Mouse (Mus musculus) MEL (cell line): ENCODE results near the gene Epb41l2. TPM values are rescaled to one million over a fixed set of nuclear protein-coding genes. Genes with fewer than 3 reads are reported as not detected.

Experiments
- DNase-seq: peaks from one replicate; pipeline ENCODE4 v3.0.0; 2011; ENCODE audit warnings: low read depth, low spot score
- H3K27ac ChIP-seq: 2 replicates; pipeline ENCODE4 v1.5.1; 2012; ENCODE audit warnings: low read depth, mild to moderate bottlenecking, control low read depth, low read length, moderate library complexity; ENCODE audit not compliant: control insufficient read depth
- H3K27me3 ChIP-seq, 2 experiments: fragments of 150-350 bp in 1 of 2; sonication (generic) in 1 of 2; 2 replicates each; pipeline ENCODE4 v1.6.1; 2012; ENCODE audit warnings: low read length in 2 of 2, mild to moderate bottlenecking in 2 of 2, improper control_type of control experiment in 1 of 2, moderate library complexity in 1 of 2; ENCODE audit not compliant: insufficient read depth in 2 of 2, control insufficient read depth in 1 of 2
- H3K36me3 ChIP-seq, 2 experiments: 2 replicates each; pipeline ENCODE4 v1.6.1; 2012 to 2014; ENCODE audit warnings: low read length in 2 of 2, improper control_type of control experiment in 1 of 2, inconsistent platforms in 1 of 2, mild to moderate bottlenecking in 1 of 2; ENCODE audit not compliant: insufficient read depth in 2 of 2, control insufficient read depth in 1 of 2
- H3K4me1 ChIP-seq, 2 experiments: fragments of 150-350 bp in 1 of 2; sonication (generic) in 1 of 2; 2 replicates each; pipeline ENCODE4 v1.6.1; 2012; ENCODE audit warnings: low read length in 2 of 2, improper control_type of control experiment in 1 of 2, mild to moderate bottlenecking in 1 of 2; ENCODE audit not compliant: insufficient read depth in 2 of 2, control insufficient read depth in 1 of 2
- H3K4me3 ChIP-seq, 2 experiments: fragments of 150-350 bp in 1 of 2; sonication (generic) in 1 of 2; 2 replicates each; pipeline ENCODE4 v1.5.1; 2012; ENCODE audit warnings: low read depth in 2 of 2, low read length in 2 of 2, mild to moderate bottlenecking in 2 of 2, moderate library complexity in 2 of 2, control low read depth in 1 of 2, improper control_type of control experiment in 1 of 2; ENCODE audit not compliant: control insufficient read depth in 1 of 2, insufficient read depth in 1 of 2
- H3K79me2 ChIP-seq: 2 replicates; pipeline ENCODE4 v1.6.1; 2012; ENCODE audit warnings: mild to moderate bottlenecking, low read length, moderate library complexity; ENCODE audit not compliant: control insufficient read depth, poor library complexity, insufficient read depth
- H3K9ac ChIP-seq: 2 replicates; pipeline ENCODE4 v1.6.1; 2012; ENCODE audit warnings: low read depth, mild to moderate bottlenecking, control low read depth, low read length, moderate library complexity; ENCODE audit not compliant: control insufficient read depth, poor library complexity, severe bottlenecking
- H3K9me3 ChIP-seq: fragments of 150-350 bp; sonication (generic); replicated peaks from 2 replicates; pipeline ENCODE4 v1.6.1; 2012; ENCODE audit warnings: mild to moderate bottlenecking, low read length, improper control_type of control experiment, moderate library complexity; ENCODE audit not compliant: insufficient read depth
- CTCF ChIP-seq, 3 experiments: IDR thresholded peaks in 2 of 3; conservative IDR thresholded peaks in 1 of 3; 2 replicates each; pipeline ENCODE4 v1.5.1; 2011 to 2012; ENCODE audit warnings: low read length in 3 of 3, low read depth in 2 of 3, mild to moderate bottlenecking in 2 of 3, improper control_type of control experiment in 1 of 3, inconsistent platforms in 1 of 3, mixed read lengths in 1 of 3, moderate library complexity in 1 of 3; ENCODE audit not compliant: control insufficient read depth in 1 of 3, insufficient read depth in 1 of 3, poor library complexity in 1 of 3, severe bottlenecking in 1 of 3
- ELF1 ChIP-seq: IDR thresholded peaks from 2 replicates; pipeline ENCODE4 v1.6.1; 2014; ENCODE audit warnings: low read depth, mild to moderate bottlenecking, inconsistent platforms, low read length, improper control_type of control experiment, moderate library complexity
- ETS1 ChIP-seq: IDR thresholded peaks from 2 replicates; pipeline ENCODE4 v1.6.1; 2012; ENCODE audit warnings: low read depth, mild to moderate bottlenecking, inconsistent platforms, low read length, improper control_type of control experiment, moderate library complexity
- GABPA ChIP-seq: IDR thresholded peaks from 2 replicates; pipeline ENCODE4 v1.6.1; 2012; ENCODE audit warnings: low read depth, mild to moderate bottlenecking, inconsistent platforms, low read length, improper control_type of control experiment, moderate library complexity
- GATA1 ChIP-seq: IDR thresholded peaks from 2 replicates; pipeline ENCODE4 v1.6.1; 2011; ENCODE audit warnings: low read depth, low read length, improper control_type of control experiment
- KAT2A ChIP-seq: conservative IDR thresholded peaks from 2 replicates; pipeline ENCODE4 v1.6.1; 2012; ENCODE audit warnings: low read depth, low read length, improper control_type of control experiment, inconsistent platforms
- MAFK ChIP-seq: IDR thresholded peaks from 2 replicates; pipeline ENCODE4 v1.6.1; 2011; ENCODE audit warnings: low read depth, mild to moderate bottlenecking, low read length, improper control_type of control experiment, borderline replicate concordance
- MAZ ChIP-seq: IDR thresholded peaks from 2 replicates; pipeline ENCODE4 v1.6.1; 2012; ENCODE audit warnings: low read depth, mild to moderate bottlenecking, inconsistent platforms, low read length, improper control_type of control experiment
- MEF2A ChIP-seq: IDR thresholded peaks from 2 replicates; pipeline ENCODE4 v1.6.1; 2014; ENCODE audit warnings: low read depth, mild to moderate bottlenecking, inconsistent platforms, low read length, improper control_type of control experiment; ENCODE audit not compliant: poor library complexity, insufficient replicate concordance, severe bottlenecking; ENCODE audit errors: extremely low read depth
- MXI1 ChIP-seq: IDR thresholded peaks from 2 replicates; pipeline ENCODE4 v1.6.1; 2011; ENCODE audit warnings: mild to moderate bottlenecking, low read depth, low read length, improper control_type of control experiment
- NELFE ChIP-seq: IDR thresholded peaks from 2 replicates; pipeline ENCODE4 v1.6.1; 2011; ENCODE audit warnings: low read depth, low read length, improper control_type of control experiment
- NRF1 ChIP-seq: IDR thresholded peaks from 2 replicates; pipeline ENCODE4 v1.6.1; 2014; ENCODE audit warnings: low read depth, mild to moderate bottlenecking, inconsistent platforms, low read length, improper control_type of control experiment, moderate library complexity; ENCODE audit not compliant: poor library complexity, insufficient read depth, severe bottlenecking
- POLR2A ChIP-seq, 2 experiments: IDR thresholded peaks; 2 replicates each; pipeline ENCODE4 v1.6.1; 2011 to 2012; ENCODE audit warnings: low read length in 2 of 2, mild to moderate bottlenecking in 2 of 2, control low read depth in 1 of 2, improper control_type of control experiment in 1 of 2, low read depth in 1 of 2, moderate library complexity in 1 of 2; ENCODE audit not compliant: control insufficient read depth in 1 of 2, insufficient read depth in 1 of 2, poor library complexity in 1 of 2
- POLR2AphosphoS2 ChIP-seq: IDR thresholded peaks from 2 replicates; pipeline ENCODE4 v1.6.1; 2011; ENCODE audit warnings: low read length, improper control_type of control experiment
- RAD21 ChIP-seq: IDR thresholded peaks from 2 replicates; pipeline ENCODE4 v1.6.1; 2011; ENCODE audit warnings: mild to moderate bottlenecking, low read depth, low read length, improper control_type of control experiment
- TAL1 ChIP-seq: IDR thresholded peaks from 2 replicates; pipeline ENCODE4 v1.6.1; 2012; ENCODE audit warnings: mild to moderate bottlenecking, inconsistent platforms, low read length, moderate library complexity, mixed read lengths
- UBTF ChIP-seq: IDR thresholded peaks from 2 replicates; pipeline ENCODE4 v1.6.1; 2012; ENCODE audit warnings: low read depth, mild to moderate bottlenecking, inconsistent platforms, low read length, improper control_type of control experiment, moderate library complexity, borderline replicate concordance; ENCODE audit not compliant: insufficient read depth
- USF1 ChIP-seq: IDR thresholded peaks from 2 replicates; pipeline ENCODE4 v1.6.1; 2014; ENCODE audit warnings: low read depth, mild to moderate bottlenecking, inconsistent platforms, low read length, improper control_type of control experiment, moderate library complexity
- ZKSCAN1 ChIP-seq: IDR thresholded peaks from 2 replicates; pipeline ENCODE4 v1.6.1; 2012; ENCODE audit warnings: low read depth, mild to moderate bottlenecking, inconsistent platforms, low read length, improper control_type of control experiment, moderate library complexity
- ZMIZ1 ChIP-seq: IDR thresholded peaks from 2 replicates; pipeline ENCODE4 v1.6.1; 2012; ENCODE audit warnings: low read depth, mild to moderate bottlenecking, inconsistent platforms, low read length, improper control_type of control experiment, moderate library complexity
- ZNF384 ChIP-seq: IDR thresholded peaks from 2 replicates; pipeline ENCODE4 v1.6.1; 2012; ENCODE audit warnings: low read depth, mild to moderate bottlenecking, inconsistent platforms, low read length, improper control_type of control experiment
- polyA plus RNA-seq, 2 experiments: library from polyadenylated mRNA; stranded (reverse) in 1 of 2; unstranded in 1 of 2; fragments of >175 nt in 1 of 2; fragments of >200 nt in 1 of 2; gene quantifications; 2 replicates each; pipeline versions ENCODE4 v1.2.1 to v1.2.4; 2012; ENCODE audit warnings: low replicate concordance in 2 of 2, low read depth in 1 of 2; ENCODE audit not compliant: insufficient read length in 2 of 2, insufficient read depth in 1 of 2, missing spikeins in 1 of 2
- total RNA-seq: library from RNA; depleted of rRNA; stranded (reverse); fragments of 300-350 nt; gene quantifications from 2 replicates; pipeline ENCODE4 v1.2.3, GENCODE M21; 2012

The Epb41l2 gene
- total and polyA plus RNA-seq, 3 experiments, result 4.7 to 23.7 TPM; not detected in 1

- Histone ChIP-seq H3K27me3 (no peaks in the 10 kb centered on the region), H3K9ac (no peak overlapping the region), H3K4me3 (no peak overlapping the region), H3K27ac (no peak overlapping the region), H3K9me3 (no peaks in the 10 kb centered on the region), H3K36me3 (no peaks in the 10 kb centered on the region; a peak in 1 of 4 replicates), H3K79me2 (no peaks in the 10 kb centered on the region), H3K4me1 (no peaks in the 10 kb centered on the region; a peak in 1 of 4 replicates)
- no peak for DNase-seq
- TF ChIP-seq ZNF384 (no peak), KAT2A (no peak), POLR2A (IDR thresholded peaks at IDR 0.05; ENCODE audit: control insufficient read depth in 1 of 2, insufficient read depth in 1 of 2, low read depth in 1 of 2, low read length in 2 of 2, poor library complexity in 1 of 2) (no peak), NELFE (no peak), ZKSCAN1 (no peak), CTCF (IDR thresholded peaks at IDR 0.05 in 2 of 3, conservative IDR thresholded peaks at IDR 0.05 in 1 of 3; ENCODE audit: control insufficient read depth in 1 of 3, insufficient read depth in 1 of 3, low read depth in 2 of 3, low read length in 3 of 3, poor library complexity in 1 of 3, severe bottlenecking in 1 of 3) (no peak), ZMIZ1 (no peak), MAZ (no peak), GATA1 (no peak), MAFK (no peak), UBTF (no peak), MEF2A (no peak)
Observed at GRCm38 (mm10) chr10:25408136-25408650, 48.6 kb downstream of the Epb41l2 start.

GRCm38 (mm10) chr10:25411836-25412373 lies 52.3 kb downstream of the Epb41l2 start:
- no peak overlapping the region for H3K9ac ChIP-seq
- no peak for DNase-seq

More at GRCm38 (mm10) chr10:25411836-25412373, 52.3 kb downstream of the Epb41l2 start:
- Histone ChIP-seq H3K79me2 (no peaks in the 10 kb centered on the region), H3K4me1 (peaks cover 3 to 8% of the 10 kb centered on the region in 2 experiments; a peak in 3 of 4 replicates), H3K4me3 (no peak overlapping the region), H3K27me3 (no peaks in the 10 kb centered on the region), H3K27ac (no peak overlapping the region), H3K36me3 (peaks cover 0 to 10% of the 10 kb centered on the region in 2 experiments; a peak in 2 of 4 replicates), H3K9me3 (no peaks in the 10 kb centered on the region)
- TF ChIP-seq GABPA (no peak), CTCF (IDR thresholded peaks at IDR 0.05 in 2 of 3, conservative IDR thresholded peaks at IDR 0.05 in 1 of 3; ENCODE audit: control insufficient read depth in 1 of 3, insufficient read depth in 1 of 3, low read depth in 2 of 3, low read length in 3 of 3, poor library complexity in 1 of 3, severe bottlenecking in 1 of 3) (no peak), MEF2A (no peak), RAD21 (no peak), ELF1 (no peak), POLR2AphosphoS2 (no peak), MXI1 (no peak), TAL1 (no peak), GATA1 (no peak), NRF1 (no peak), NELFE (no peak), ETS1 (no peak), ZMIZ1 (no peak), USF1 (no peak)
